Mouse (Mus musculus) lung, adult 2 months (tissue): ENCODE results near the gene Olfr432.

ENCODE experiments used
- CTCF ChIP-seq: fragments of 200-500 bp; IDR thresholded peaks from 2 replicates; pipeline ENCODE4 v1.5.1; 2011; ENCODE audit warnings: mild to moderate bottlenecking, low read length, control low read depth; ENCODE audit not compliant: insufficient read depth
- POLR2A ChIP-seq: fragments of 200-500 bp; IDR thresholded peaks from 2 replicates; pipeline ENCODE4 v1.6.1; 2011; ENCODE audit warnings: low read depth, mild to moderate bottlenecking, control low read depth, low read length, borderline replicate concordance; ENCODE audit errors: extremely low read depth

GRCm38 (mm10) chr1:174055248-174055647, 6.2 kb downstream of the Olfr432 start:
- TF ChIP-seq CTCF (no peak), POLR2A (no peak)
